Mouse (Mus musculus) liver, embryonic 11.5 days (tissue): ENCODE results near the gene Thnsl2. TPM values are rescaled to one million over a fixed set of nuclear protein-coding genes. Genes with fewer than 3 reads are reported as not detected.

ENCODE experiments used
- ATAC-seq: fragments of 200-750 bp; cut with Nextera tagmentation; replicated peaks from 2 replicates; pipeline ENCODE4 v1.8.0; 2017; ENCODE audit warnings: moderate number of reproducible peaks, mild to moderate bottlenecking, moderate TSS enrichment, moderate library complexity; ENCODE audit not compliant: low FRiP score
- DNase-seq: peaks from one replicate; pipeline ENCODE4 v3.0.0-alpha.2; 2017; ENCODE audit warnings: low spot score
- H3K27ac ChIP-seq: fragments of 300-500 bp; sonication (generic); 2 replicates; pipeline ENCODE4 v1.5.1; 2014; ENCODE audit warnings: mild to moderate bottlenecking, low read depth, low read length, control low read depth
- H3K27me3 ChIP-seq: fragments of 300-500 bp; sonication (generic); replicated peaks from 2 replicates; pipeline ENCODE4 v1.6.1; 2014; ENCODE audit warnings: low read length, mixed read lengths; ENCODE audit not compliant: control insufficient read depth, insufficient read depth
- H3K36me3 ChIP-seq: fragments of 300-500 bp; sonication (generic); 2 replicates; pipeline ENCODE4 v1.6.1; 2014; ENCODE audit warnings: mild to moderate bottlenecking, low read length, moderate library complexity, mixed read lengths; ENCODE audit not compliant: control insufficient read depth, insufficient read depth
- H3K4me1 ChIP-seq: fragments of 300-500 bp; sonication (generic); replicated peaks from 2 replicates; pipeline ENCODE4 v1.6.1; 2014; ENCODE audit warnings: low read length, mixed read lengths; ENCODE audit not compliant: control insufficient read depth, insufficient read depth
- H3K4me2 ChIP-seq: fragments of 300-500 bp; sonication (generic); 2 replicates; pipeline ENCODE4 v1.6.1; 2014; ENCODE audit warnings: mild to moderate bottlenecking, control low read depth, moderate library complexity
- H3K4me3 ChIP-seq: fragments of 300-500 bp; sonication (generic); 2 replicates; pipeline ENCODE4 v1.5.1; 2014; ENCODE audit warnings: low read depth, low read length, control low read depth
- H3K9ac ChIP-seq: fragments of 300-500 bp; sonication (generic); 2 replicates; pipeline ENCODE4 v1.6.1; 2014; ENCODE audit warnings: low read depth, low read length, control low read depth
- H3K9me3 ChIP-seq: fragments of 300-500 bp; sonication (generic); 2 replicates; pipeline ENCODE4 v1.6.1; 2016; ENCODE audit warnings: low read length, inconsistent platforms, mixed read lengths; ENCODE audit not compliant: control insufficient read depth
- WGBS: fragments of 180-500 bp; shearing (Covaris S2); extraction: QIAGEN DNeasy Blood & Tissue Kit; methylation state at CpG from one replicate; pipeline ENCODE4 v1.1.7; 2014; 5-methylcytosine and 5-hydroxymethylcytosine counted together
- polyA plus RNA-seq: library from polyadenylated mRNA; unstranded; fragments of >200 nt; fragmentation: Nextera tagmentation; extraction: Ambion mirVana; gene quantifications from 2 replicates; pipeline ENCODE4 v1.2.1, GENCODE M21; 2014

Gene Thnsl2
- polyA plus RNA-seq, 1 experiment from 2014 or later, result 5.8 TPM

GRCm38 (mm10) chr6:71089735-71090134, 54.5 kb downstream of the Thnsl2 start:
- Histone ChIP-seq H3K27me3 (no peaks in the 10 kb centered on the region), H3K4me1 (no peaks in the 10 kb centered on the region), H3K9me3 (no peaks in the 10 kb centered on the region), H3K36me3 (no peaks in the 10 kb centered on the region), H3K4me3 (no peak overlapping the region), H3K4me2 (no peak overlapping the region), H3K9ac (no peak overlapping the region), H3K27ac (no peak overlapping the region)
- no peak for DNase-seq
- WGBS, result 82% methylated on average over 4 of the region's 4 CpGs
- ATAC-seq, result no peak

GRCm38 (mm10) chr6:71088992-71089391, 55.2 kb downstream of the Thnsl2 start:
- Histone ChIP-seq H3K9me3 (no peaks in the 10 kb centered on the region), H3K27me3 (no peaks in the 10 kb centered on the region), H3K27ac (no peak overlapping the region), H3K4me3 (no peak overlapping the region), H3K36me3 (no peaks in the 10 kb centered on the region), H3K9ac (no peak overlapping the region), H3K4me2 (no peak overlapping the region), H3K4me1 (no peaks in the 10 kb centered on the region)
- 57% methylated on average over 4 of the region's 4 CpGs for WGBS
- no peak for DNase-seq
- ATAC-seq, result no peak

GRCm38 (mm10) chr6:71083441-71083840, 60.8 kb downstream of the Thnsl2 start:
- 71% methylated on average over 7 of the region's 7 CpGs for WGBS
- Histone ChIP-seq H3K27me3 (no peaks in the 10 kb centered on the region), H3K4me1 (no peaks in the 10 kb centered on the region), H3K9ac (no peak overlapping the region), H3K4me2 (no peak overlapping the region), H3K4me3 (no peak overlapping the region), H3K9me3 (no peaks in the 10 kb centered on the region), H3K36me3 (no peaks in the 10 kb centered on the region), H3K27ac (no peak overlapping the region)
- no peak for DNase-seq
- ATAC-seq, result no peak

GRCm38 (mm10) chr6:71082084-71082483, 62.2 kb downstream of the Thnsl2 start:
- Histone ChIP-seq H3K9me3 (no peaks in the 10 kb centered on the region), H3K36me3 (no peaks in the 10 kb centered on the region), H3K4me1 (no peaks in the 10 kb centered on the region), H3K4me3 (no peak overlapping the region), H3K4me2 (no peak overlapping the region), H3K27ac (no peak overlapping the region), H3K27me3 (no peaks in the 10 kb centered on the region), H3K9ac (no peak overlapping the region)
- ATAC-seq (no peak), DNase-seq (no peak)
- WGBS, result 78% methylated on average over 11 of the region's 11 CpGs

GRCm38 (mm10) chr6:71081230-71081629, 63.0 kb downstream of the Thnsl2 start:
- ATAC-seq (no peak), DNase-seq (no peak)
- Histone ChIP-seq H3K9me3 (no peaks in the 10 kb centered on the region), H3K36me3 (no peaks in the 10 kb centered on the region), H3K27me3 (no peaks in the 10 kb centered on the region), H3K27ac (no peak overlapping the region), H3K4me1 (no peaks in the 10 kb centered on the region), H3K9ac (no peak overlapping the region), H3K4me3 (no peak overlapping the region), H3K4me2 (no peak overlapping the region)
- WGBS, result 71% methylated on average over 6 of the region's 6 CpGs

Other genes with a start within 250 kb of the Thnsl2 start
- not detected in 2 replicates for gene Tex37, start 225.5 kb downstream of the Thnsl2 start, polyA plus RNA-seq
- not detected in 2 replicates for gene Foxi3, start 187.9 kb downstream of the Thnsl2 start, polyA plus RNA-seq
- gene Fabp1, start 55.4 kb upstream of the Thnsl2 start, polyA plus RNA-seq, result 59.9 and 63.9 TPM in 2 replicates
- gene Krcc1, start 127.2 kb upstream of the Thnsl2 start, polyA plus RNA-seq, result 35.5 and 40.3 TPM in 2 replicates
- gene Smyd1, start 177.8 kb upstream of the Thnsl2 start, polyA plus RNA-seq, result 1.4 and 1.6 TPM in 2 replicates
- gene Cd8b1, start 178.3 kb upstream of the Thnsl2 start, polyA plus RNA-seq, result not detected in 2 replicates
- not detected in 2 replicates for gene Cd8a, start 229.0 kb upstream of the Thnsl2 start, polyA plus RNA-seq